Mouse (Mus musculus): Measurements from ENCODE around the gene Tle3. TPM values are rescaled to one million over a fixed set of nuclear protein-coding genes. Genes with fewer than 3 reads are reported as not detected.

Gene Tle3
- total RNA-seq, 4 experiments from 2014 or later: 47.8 to 62.3 (median 56.9) TPM

DNA sequence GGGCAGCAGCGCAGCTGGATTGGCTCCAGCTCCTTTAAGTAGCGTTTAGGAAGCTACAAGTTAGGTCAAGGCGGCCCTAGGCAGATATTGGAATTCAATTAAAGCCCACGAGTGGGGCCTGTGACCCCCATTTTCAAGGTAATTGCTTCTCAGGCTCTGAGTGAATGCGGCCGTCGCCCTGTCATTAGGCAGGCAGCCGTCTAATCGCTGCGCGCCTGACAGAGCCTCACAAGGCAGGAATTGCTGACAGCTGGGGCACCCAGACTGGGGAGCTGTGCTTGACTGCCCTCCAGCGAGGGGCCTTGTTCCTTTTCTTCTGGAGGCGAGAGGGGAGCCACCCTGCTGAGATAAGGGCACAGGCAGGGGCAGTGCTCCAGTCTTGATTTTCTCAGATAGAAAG lies 24.3 kb downstream of the Tle3 start:
- DNase-seq (ENCODE audit: low spot score in 2 of 2): no peak

DNA sequence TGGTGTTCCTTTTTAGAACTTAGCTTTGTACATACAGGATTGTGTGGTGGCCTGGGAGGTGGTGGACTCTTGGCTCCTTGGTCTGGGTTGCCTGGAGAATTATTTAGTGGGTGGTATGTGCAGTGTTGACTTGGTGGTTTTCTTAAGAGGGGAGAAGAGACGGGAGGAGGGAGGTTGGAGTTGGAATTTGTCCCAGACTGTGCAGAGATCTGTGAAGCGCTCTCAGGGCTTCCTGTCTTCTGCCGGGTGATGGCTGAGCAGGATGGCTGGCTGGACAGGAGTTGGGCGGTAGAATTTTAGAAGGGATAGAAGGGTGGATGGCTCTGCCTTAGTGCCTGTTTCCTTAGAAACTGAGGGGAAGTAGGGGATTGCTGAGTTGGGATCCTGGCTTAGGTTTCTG lies 25.0 kb downstream of the Tle3 start:
- DNase-seq (ENCODE audit: low spot score in 2 of 2): no peak

DNA sequence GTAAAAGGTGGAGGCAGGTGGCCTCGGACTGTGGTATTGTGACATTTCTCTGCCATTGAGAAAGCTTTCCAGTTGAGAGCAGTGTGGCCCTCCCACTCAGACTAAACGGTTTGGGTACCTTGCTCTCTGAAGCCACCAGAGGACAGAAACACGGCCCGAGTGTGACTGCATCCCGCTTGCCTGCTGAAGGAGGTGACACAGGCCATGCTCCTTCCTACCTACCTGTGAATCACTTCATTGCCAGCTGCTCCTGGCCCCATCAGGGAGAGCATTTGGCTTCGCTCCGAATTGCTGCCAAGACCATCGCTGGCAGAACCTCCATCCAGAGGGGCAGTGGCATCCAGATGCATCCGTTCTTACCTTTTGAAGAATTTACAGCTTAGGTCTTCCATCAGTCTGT lies 26.0 kb downstream of the Tle3 start:
- no peak for DNase-seq (ENCODE audit: low spot score in 2 of 2)

DNA sequence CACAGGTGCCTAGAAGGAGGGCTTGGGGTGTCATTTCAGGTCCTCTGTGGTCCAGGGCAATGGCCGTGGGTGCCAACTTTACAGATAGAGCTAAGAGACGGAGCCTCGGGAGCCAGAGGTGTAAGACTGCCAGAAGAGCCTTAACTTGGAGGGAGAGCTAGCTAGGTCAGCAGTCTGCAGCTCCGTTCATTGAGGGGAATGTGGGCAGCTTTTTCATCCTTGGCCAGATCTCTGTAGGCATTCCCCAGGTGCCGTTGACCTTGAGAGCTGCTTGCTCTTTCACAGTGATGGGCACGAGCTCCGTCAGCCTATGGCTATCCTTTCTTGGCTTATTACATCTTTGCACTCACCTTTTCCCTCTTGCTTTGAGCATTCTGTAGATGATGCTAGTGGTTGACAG lies 28.0 kb downstream of the Tle3 start:
- DNase-seq (ENCODE audit: low spot score in 2 of 2): no peak

DNA sequence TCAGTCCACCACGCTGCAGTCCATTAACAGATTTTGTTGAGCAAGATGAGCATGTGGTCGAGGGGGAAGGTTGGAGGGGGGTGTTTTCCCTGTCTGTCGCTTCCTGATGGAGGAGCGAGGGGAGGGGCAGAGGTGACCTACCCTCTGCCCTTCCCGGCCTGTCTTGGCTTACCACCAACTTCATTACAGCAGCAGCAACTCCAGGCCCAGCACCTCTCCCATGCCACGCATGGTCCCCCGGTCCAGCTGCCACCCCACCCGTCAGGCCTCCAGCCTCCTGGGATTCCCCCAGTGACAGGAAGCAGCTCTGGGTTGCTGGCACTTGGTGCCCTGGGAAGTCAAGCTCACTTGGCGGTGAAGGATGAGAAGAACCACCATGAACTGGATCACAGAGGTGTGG lies 29.5 kb downstream of the Tle3 start:
- DNase-seq (ENCODE audit: low spot score in 2 of 2): no peak

DNA sequence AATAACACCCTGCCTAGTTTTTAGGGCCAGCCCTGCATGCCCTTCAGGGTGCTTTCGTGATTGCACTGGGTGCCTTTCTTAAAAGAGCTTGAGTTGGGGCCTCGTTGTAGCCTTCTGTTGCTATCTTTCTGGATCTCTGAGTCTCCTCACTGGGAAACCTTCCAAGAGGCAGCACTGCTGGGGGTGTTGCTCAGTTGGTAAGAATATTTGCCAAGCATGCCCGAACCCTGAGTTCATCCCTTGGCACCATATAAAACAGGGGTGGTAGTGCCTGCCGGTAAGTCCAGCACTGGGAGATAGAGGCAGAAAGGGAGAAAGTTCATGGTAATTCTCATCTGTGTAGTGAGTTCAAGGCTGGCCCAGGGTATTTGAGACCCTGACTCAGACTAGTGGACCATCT lies 30.1 kb downstream of the Tle3 start:
- DNase-seq (ENCODE audit: low spot score in 2 of 2): no peak

DNA sequence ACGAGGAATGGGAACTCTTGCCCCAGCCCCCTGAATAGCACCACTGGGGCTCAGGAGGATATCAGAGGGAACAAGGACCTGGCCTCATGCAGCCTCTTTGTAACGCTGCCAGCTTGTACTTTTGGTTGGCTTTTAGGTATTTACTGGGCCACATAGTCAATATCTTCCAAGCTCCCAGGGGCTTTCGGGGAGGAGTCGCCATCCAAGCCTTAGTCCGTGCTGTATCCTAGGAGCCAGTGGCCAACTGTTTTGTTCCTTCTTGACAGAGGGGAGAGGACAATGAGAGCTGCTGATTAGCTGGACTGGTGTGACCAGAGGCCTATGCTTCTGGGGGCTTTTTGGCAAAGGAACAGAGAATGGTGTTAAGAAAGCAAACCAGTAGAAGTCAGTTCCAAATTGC lies 30.6 kb downstream of the Tle3 start:
- no peak for DNase-seq (ENCODE audit: low spot score in 2 of 2)

DNA sequence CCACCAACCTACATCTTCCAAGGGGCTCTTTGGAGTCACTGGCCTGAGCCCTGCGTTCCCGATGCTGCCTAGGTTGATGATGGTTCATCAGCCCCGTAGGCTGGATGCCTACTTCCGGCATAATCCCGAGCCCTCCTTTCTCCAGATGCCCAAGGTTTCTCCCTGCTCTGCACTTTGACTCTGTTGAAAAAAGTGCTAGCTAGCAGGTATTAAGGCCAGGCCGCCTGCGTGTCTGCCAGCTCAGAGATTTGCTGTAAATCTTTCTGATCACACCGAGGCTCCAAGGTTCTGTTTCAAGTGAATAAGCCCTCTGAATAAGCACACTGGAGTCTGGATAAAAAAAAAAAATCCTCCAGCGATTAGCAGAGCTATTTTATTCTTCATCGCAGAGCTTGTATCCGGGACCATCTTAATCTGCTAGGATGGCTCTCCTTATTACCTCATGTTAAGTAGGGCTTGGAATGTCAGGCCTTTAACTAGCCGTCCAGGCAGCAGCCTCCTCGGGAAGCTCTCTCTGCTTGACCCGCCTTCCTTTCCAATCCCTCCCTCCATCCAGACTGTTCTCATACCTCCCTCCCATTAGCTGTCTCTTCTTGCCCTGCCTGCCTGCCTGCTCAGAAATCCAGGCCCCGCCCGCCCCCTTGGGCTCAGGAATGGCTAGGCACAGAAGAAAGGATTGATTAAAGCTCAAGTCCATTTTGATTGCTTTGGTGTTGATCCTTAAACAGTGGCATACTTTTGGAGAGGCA lies 31.9 kb downstream of the Tle3 start:
- no peak for DNase-seq (ENCODE audit: low spot score in 2 of 2)

DNA sequence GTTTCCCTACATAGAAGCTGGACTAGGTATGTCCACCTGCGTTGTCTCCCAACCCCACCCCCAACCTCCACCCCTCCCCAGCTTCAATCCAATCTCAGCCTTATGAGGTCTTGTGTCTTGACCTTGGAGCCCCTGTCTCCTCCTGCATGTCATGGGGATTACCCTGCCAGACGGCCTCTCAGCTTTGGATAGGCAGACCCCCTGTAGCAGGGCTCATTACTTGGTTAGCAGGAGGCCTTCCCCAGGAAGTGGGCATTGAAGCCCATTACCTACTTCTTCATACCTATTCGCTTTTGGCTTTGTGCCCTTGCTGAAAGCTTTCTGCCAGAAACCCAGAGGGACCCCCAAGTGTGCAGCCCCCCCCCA lies 32.4 kb downstream of the Tle3 start:
- no peak for DNase-seq (ENCODE audit: low spot score in 2 of 2)

DNA sequence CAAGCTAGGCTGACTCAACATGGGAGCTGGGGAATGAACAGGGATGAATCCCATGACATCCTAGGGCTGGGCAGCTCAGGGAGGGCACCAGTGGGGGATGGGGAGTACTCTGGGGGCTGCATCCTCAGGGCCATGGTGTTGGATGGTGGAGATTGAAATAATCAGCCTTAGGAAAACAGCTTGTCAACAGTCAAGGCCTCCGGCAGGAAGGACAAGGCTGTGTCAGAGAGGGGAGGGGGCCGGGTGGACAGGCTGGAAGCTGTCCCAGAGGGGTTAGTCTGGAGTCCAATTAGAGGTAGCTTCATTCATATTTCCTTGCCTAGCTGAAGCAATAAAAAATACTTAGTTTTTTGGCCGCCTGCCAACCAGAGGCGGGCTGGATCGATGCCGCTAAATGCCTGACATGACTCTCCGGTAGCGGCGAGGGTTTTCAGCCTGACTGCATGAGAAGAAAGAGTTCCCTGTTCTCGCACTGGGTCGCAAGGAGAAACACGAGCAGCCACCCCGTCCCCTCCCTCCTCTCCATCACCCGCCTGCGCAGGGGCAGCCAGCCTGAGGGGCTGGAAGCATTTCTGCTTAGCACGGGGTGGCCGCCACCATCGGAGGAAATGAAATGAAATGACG lies 32.9 kb downstream of the Tle3 start:
- DNase-seq (ENCODE audit: low spot score in 2 of 2): peak; percentile 90

DNA sequence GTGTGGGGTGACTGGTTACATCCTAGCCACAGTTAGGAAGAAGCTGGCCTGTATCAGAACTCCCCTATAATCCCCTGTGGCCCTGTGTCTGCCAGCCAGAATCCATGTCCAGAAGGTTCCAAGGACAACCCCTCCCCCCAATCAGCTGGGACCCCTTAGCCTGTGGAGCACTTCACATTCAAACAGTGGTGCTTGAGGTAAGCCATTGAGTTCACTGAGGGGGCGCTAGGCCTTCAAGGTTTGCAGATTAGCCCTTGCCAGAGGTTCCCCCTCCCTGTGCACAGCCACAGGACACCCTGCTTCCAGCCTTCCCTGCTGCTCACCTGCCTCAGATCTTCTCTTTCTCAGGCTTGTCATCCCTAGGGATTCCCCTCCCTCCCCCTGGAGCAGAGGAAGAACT lies 34.2 kb downstream of the Tle3 start:
- no peak for DNase-seq (ENCODE audit: low spot score in 2 of 2)

DNA sequence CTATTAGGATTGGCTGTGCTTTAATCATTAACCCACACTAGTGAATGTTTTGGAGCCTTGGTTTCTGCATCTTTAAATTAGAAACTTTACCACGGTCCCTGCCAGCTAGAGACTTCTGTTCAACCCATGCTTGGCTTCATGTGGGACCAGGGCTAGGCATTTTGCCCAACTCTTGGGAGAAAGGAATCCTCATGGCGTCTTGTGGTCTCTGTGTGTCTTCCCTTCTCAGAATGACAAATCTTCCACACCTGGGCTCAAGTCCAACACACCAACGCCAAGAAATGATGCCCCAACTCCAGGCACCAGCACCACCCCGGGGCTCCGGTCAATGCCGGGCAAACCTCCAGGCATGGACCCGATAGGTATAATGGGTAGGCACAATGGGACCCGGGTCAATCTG lies 36.9 kb downstream of the Tle3 start:
- no peak for DNase-seq (ENCODE audit: low spot score in 2 of 2)

DNA sequence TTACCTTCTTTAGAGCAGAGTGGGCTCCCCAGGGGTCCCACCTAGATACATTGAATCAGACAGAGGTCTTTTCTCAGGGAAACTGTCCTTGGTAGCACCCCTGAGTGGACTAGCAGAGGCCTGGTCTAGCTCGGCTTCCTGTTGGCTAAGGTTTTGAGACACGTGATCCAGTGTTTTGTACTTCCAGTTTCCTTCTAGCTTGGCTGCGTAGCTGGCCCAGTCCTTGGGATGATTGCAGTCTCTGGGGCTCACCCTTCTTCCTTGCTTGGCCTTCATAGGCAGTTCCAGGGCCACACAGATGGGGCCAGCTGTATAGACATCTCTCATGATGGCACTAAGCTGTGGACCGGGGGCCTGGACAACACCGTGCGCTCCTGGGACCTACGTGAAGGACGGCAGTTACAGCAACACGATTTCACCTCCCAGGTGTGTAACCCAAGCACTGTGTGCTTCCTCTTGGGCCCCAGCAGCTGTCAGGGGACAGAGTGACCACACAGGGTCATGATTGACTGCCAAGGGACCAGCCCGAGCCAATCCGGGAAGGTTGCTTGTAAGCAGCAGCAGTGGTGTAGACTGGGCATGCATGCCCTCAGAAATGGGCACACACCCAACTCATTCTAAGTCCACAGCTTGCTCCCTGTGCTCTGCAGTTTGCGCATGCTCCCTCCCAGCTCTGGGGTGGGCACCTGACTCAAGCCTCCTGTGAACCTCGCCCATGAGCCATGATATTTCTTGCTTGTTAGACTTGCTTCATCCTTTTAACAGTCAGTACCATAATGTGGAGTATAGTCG lies 41.7 kb downstream of the Tle3 start:
- no peak for DNase-seq (ENCODE audit: low spot score in 2 of 2)

DNA sequence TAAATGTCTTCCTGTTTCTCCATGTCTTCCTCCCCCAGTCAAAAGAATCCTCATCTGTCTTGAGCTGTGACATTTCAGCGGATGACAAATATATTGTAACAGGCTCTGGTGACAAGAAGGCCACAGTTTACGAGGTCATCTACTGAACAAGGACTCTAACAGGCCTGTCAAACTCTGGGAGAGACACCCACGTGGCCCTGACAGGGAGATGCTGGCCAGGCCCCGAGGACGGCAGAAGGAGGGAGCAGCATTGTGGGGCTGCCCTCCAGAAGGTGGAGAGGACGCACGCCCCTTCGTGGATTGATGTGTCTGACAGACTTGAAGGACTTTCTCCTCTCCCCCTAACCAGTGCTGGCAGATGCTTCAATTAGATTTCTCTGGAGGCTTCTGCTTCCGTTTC lies 44.4 kb downstream of the Tle3 start:
- no peak for DNase-seq (ENCODE audit: low spot score in 2 of 2)

DNA sequence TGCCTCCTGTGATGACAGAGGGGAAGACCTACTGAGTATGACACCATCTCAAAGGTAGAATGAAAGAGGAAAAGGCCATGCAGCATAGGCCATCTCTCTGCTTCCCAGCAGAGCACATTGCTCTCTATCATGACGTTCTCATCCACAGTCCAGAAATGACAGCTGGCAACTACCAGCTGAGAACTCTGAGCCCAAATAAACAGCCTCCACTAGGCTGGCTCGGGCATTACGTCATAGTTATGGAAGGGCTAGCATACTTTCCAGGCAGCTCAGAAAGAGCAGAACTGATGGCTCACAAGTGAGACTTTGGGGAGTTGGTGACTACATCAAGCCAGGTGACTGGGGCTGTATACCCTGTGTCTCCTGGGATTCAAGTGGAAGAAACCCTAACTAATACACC lies 49.5 kb downstream of the Tle3 start:
- DNase-seq (ENCODE audit: low spot score in 2 of 2): no peak

DNA sequence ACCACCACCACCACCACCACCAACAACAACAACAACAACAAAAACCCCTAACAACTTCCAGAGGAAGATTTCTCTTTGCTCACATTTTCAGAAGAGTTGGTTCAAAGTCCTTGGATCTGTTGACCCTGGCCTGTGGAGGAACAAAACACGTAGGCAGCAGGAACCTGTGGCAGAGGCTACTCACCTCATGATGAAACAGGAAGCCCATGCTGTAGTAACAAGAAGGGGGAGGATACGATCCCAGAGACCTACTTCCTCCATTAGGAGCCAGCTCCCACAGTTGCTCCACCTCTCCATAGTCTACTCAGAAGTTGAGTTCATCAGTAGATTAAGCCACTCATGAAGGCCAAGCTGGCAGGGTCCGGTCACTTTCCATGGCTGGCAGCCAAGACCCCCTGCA lies 52.1 kb downstream of the Tle3 start:
- no peak for DNase-seq (ENCODE audit: low spot score in 2 of 2)

DNA sequence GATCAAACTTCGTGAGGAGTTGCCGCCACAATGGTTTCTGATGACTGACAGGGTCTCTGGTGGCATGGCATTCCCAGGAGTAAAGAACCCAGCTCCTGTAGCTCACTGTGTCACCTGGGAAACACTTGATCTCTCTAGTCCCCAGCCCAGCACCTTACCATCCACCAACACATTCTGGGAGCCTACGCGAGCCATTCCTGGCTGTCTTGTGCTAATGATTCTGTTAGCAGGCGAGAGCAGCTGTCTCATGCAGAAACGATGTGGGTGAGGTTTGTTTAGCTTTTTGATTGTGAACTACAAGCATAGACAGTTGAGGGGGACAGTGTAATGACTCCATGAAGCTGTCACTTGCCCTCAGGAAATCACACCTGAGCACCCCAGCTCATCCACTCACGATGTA lies 54.3 kb downstream of the Tle3 start:
- DNase-seq (ENCODE audit: low spot score in 2 of 2): no peak

DNA sequence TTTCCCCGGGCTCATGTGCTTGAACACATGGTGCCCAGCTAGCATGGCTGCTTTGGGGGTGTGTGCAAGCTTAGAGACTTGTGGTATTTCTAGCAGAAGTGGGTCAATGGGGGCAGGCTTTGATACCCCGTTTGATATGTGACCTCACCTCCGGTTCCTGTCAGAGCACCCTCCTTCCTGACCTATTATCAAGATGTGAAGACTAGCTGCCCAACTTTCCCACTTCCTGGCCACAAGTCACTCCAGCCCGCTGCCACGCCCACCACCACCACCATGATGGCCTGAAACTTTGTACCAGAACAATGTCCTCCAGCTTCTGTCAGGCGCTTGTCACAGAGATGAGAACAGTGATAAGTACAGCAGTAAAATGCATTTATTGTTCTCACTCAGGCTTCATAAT lies 54.9 kb downstream of the Tle3 start:
- no peak for DNase-seq (ENCODE audit: low spot score in 2 of 2)

DNA sequence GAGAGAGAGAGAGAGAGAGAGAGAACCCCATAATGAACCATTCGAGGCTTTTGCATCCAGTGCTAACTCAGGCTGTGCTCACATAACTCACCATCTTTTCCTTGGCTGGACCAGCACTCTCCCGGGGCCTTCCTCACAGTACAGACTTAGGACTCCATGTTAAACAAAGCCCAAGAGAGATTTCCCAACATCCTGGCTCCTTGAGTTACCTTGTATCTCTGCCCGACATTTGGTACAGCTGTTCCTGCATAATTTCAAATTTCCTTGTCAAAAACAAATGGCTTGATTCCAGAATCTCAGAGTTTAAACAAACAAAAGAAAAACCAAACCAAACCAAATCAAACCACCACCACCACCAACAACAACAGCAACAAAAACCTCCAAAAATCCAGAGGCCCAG lies 55.7 kb downstream of the Tle3 start:
- DNase-seq (ENCODE audit: low spot score in 2 of 2): no peak

DNA sequence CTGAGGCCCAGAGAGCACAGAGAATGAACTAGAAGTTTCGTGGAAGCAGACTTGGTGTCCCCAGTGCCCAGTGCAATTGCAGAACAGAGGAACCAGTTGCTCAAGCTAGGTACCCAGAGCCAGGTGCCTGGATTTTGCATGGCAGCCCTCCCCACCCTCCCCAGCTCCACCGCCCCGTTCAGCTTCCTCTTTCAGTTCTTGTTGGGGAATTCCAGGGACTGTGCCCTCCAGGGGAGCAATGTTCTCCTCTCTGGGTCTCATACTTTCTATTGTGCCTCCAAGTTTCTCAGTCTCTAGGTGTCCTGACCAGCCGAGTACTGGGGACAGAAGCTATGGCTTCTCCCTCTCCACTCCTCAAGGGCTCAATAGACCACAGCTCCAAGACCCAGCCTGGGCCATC lies 59.7 kb downstream of the Tle3 start:
- DNase-seq (ENCODE audit: low spot score in 2 of 2): no peak

DNA sequence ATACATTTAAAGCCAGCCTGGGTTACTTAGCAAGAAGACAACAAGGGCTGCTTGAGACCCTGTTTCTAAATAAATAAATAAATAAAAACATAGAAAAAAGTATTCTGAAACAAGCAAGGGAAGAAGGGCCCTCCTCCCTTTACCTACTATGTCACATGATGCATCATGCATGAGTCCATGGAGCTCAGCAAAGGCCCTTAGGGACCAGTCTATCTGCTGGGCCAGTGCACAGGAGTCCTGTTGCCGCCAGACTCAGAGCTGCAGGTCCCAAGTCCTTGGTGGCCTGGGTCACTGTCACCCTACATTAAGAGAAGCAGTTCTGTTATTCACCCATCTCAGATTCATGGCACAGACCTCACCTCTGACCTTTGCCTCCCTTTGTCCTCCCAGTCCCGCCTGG lies 61.0 kb downstream of the Tle3 start:
- DNase-seq (ENCODE audit: low spot score in 2 of 2): no peak

DNA sequence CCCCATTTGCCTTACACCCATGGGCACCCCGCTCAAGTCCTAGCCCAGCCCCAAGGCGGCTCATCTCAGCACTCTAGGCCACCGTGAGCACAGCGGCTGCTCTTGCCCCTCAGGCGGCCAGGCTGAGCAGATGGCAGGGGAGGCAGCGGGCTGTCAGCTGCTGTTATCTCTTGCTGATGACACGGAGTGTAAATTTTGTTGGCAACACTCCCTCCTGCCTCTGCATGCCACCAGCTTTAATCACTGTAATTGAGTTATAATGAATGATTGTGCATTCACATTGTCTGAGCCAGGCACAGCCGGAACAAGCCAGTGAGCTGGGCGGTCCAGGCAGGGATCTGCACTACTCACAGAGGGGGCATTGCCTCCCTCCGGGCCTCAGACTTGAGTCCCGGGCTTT lies 61.9 kb downstream of the Tle3 start:
- DNase-seq (ENCODE audit: low spot score in 2 of 2): peak; percentile 71 to 72
